In the genomic region with DNA sequence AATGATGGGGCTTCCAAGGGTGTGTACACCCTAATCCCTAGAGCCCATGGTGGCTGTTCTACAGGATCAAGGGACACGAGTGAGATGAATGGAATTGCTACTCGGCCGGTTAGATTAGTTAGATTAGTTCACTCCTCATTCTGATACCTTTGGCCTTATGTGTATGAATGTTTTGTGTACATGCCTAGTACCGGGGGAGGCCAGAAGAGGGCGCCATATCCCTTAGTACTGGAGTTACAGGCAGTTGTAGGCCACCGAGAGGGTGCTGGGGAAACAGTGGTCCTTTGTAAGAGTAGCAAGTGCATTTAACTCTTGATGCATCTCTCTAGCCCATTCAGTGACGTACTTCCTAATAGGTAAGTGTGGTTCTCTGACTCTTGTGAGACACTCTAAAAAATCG, we compare ENCODE assay signal across 10 mouse cellular contexts. TPM values are rescaled to one million over a fixed set of nuclear protein-coding genes. Genes with fewer than 3 reads are reported as not detected.
DNase-seq lines count a peak whose midpoint lies in the region; ATAC-seq and TF ChIP-seq lines count a peak whose summit lies in the region.
"Had no signal": no experiment of that assay in that cellular context is flagged by ENCODE, and none has a peak within 500 bp of the region (broad histone marks: within the 10 kb centered on the region; RNA-seq: fewer than 3 reads in every experiment).

No protein-coding gene starts in this region.

- peak; percentile 45 for DNase-seq in embryo, embryonic 10 days (ENCODE audit: low spot score)
- no peak for DNase-seq in embryo, embryonic 11 days
- peak; percentile 20 for DNase-seq in lung, embryonic 14.5 days
- no peak for DNase-seq in lung, postnatal 10 days
- peak; percentile 28 for DNase-seq in thymus, postnatal 0 days (ENCODE audit: low spot score)
- DNase-seq: heart, postnatal 36 days had no signal

- no peak overlapping the region for H3K4me2 ChIP-seq in lung, embryonic 14.5 days
- H3K4me2 ChIP-seq in intestine, embryonic 16.5 days (ENCODE audit: low read depth, low read length): no peak overlapping the region
- H3K4me2 ChIP-seq: midbrain, embryonic 15.5 days had no signal

- no peaks in the 10 kb centered on the region for H3K36me3 ChIP-seq in lung, embryonic 14.5 days (ENCODE audit: insufficient read depth)
- no peaks in the 10 kb centered on the region for H3K36me3 ChIP-seq in intestine, embryonic 16.5 days (ENCODE audit: control insufficient read depth, insufficient read depth, low read length)
- H3K36me3 ChIP-seq: midbrain, embryonic 15.5 days had no signal

- no peak overlapping the region for H3K9ac ChIP-seq in lung, embryonic 14.5 days
- no peak overlapping the region for H3K9ac ChIP-seq in intestine, embryonic 16.5 days (ENCODE audit: low read depth, low read length)
- H3K9ac ChIP-seq: midbrain, embryonic 15.5 days had no signal

- no peaks in the 10 kb centered on the region for H3K27me3 ChIP-seq in lung, embryonic 14.5 days (ENCODE audit: insufficient read depth, low read length)
- H3K27me3 ChIP-seq in intestine, embryonic 16.5 days (replicated peaks; ENCODE audit: control insufficient read depth, insufficient read depth, low read length): peaks cover 4% of the 10 kb centered on the region; the same call in 1 of the 2 replicates
- H3K27me3 ChIP-seq: midbrain, embryonic 15.5 days had no signal

- WGBS in lung, embryonic 14.5 days: 69% methylated on average over 8 of the region's 8 CpGs
- 73% methylated on average over 8 of the region's 8 CpGs for WGBS in intestine, embryonic 16.5 days

- H3K9me3 ChIP-seq in lung, embryonic 14.5 days (ENCODE audit: low read depth, low read length): no peaks in the 10 kb centered on the region
- no peaks in the 10 kb centered on the region for H3K9me3 ChIP-seq in intestine, embryonic 16.5 days (ENCODE audit: control insufficient read depth, low read length)
- H3K9me3 ChIP-seq: midbrain, embryonic 15.5 days had no signal

- ATAC-seq in lung, embryonic 14.5 days (ENCODE audit: insufficient read depth): no peak
- ATAC-seq in common myeloid progenitor, adult 5-6 weeks (replicated peaks; ENCODE audit: low read depth, poor library complexity, severe bottlenecking): 0 out of 2 replicates have a peak, but pooled peaks have one; percentile 29
- ATAC-seq in cerebellum, adult (ENCODE audit: insufficient number of reproducible peaks, low FRiP score, low TSS enrichment): no peak
- no peak for ATAC-seq in intestine, embryonic 16.5 days
- ATAC-seq: midbrain, embryonic 15.5 days had no signal

- no peak overlapping the region for H3K27ac ChIP-seq in lung, embryonic 14.5 days (ENCODE audit: low read depth)
- H3K27ac ChIP-seq in intestine, embryonic 16.5 days (ENCODE audit: low read length): no peak overlapping the region
- H3K27ac ChIP-seq: midbrain, embryonic 15.5 days had no signal

- peak; percentile 48 for TF ChIP-seq CTCF in lung, embryonic 14.5 days (IDR thresholded peaks at IDR 0.05; ENCODE audit: low read depth)

- H3K4me1 ChIP-seq in lung, embryonic 14.5 days (ENCODE audit: insufficient read depth): no peaks in the 10 kb centered on the region
- no peaks in the 10 kb centered on the region for H3K4me1 ChIP-seq in intestine, embryonic 16.5 days (ENCODE audit: control insufficient read depth, insufficient read depth, low read length)

- H3K4me3 ChIP-seq in lung, embryonic 14.5 days (ENCODE audit: low read depth, low read length): no peak overlapping the region
- H3K4me3 ChIP-seq in intestine, embryonic 16.5 days (ENCODE audit: low read length): no peak overlapping the region
- H3K4me3 ChIP-seq: midbrain, embryonic 15.5 days had no signal

RNA-seq across cellular contexts. Expression of gene Cacng4, which starts 14.2 kb away (rescaled TPM):
- 2.2 and 2.3 TPM in 2 replicates for polyA plus RNA-seq in lung, embryonic 14.5 days (2014; fragmentation: Nextera tagmentation; extraction: Ambion mirVana)
- not detected in 2 replicates for total RNA-seq in common myeloid progenitor, adult 5-6 weeks (2017)
- 0.50 and 0.60 TPM in 2 replicates for polyA plus RNA-seq in thymus, postnatal 0 days (2015; fragmentation: Nextera tagmentation; extraction: Ambion mirVana)
- polyA plus RNA-seq in intestine, embryonic 16.5 days (2015; fragmentation: Nextera tagmentation; extraction: Ambion mirVana): 2.6 and 2.8 TPM in 2 replicates

Comparison
In these comparisons a context has a peak if more than half of its experiments do, and no peak if none do; other contexts are left out.
1. DNase-seq: peak in embryo, embryonic 10 days (single experiment), lung, embryonic 14.5 days (single experiment) and thymus, postnatal 0 days (single experiment); none in embryo, embryonic 11 days (single experiment) and lung, postnatal 10 days (single experiment).